Mouse (Mus musculus) thymus, adult 2 months (tissue): Measurements from ENCODE around the gene Msrb3.

Experiments
- CTCF ChIP-seq: fragments of 200-500 bp; IDR thresholded peaks from 2 replicates; pipeline ENCODE4 v1.5.1; 2012; ENCODE audit warnings: mild to moderate bottlenecking, control low read depth, low read length, moderate library complexity, borderline replicate concordance; ENCODE audit not compliant: control insufficient read depth, poor library complexity, insufficient read depth; ENCODE audit errors: extremely low read depth
- POLR2A ChIP-seq: fragments of 200-500 bp; IDR thresholded peaks from 2 replicates; pipeline ENCODE4 v1.6.1; 2012; ENCODE audit warnings: mild to moderate bottlenecking, low read length, control low read depth, moderate library complexity; ENCODE audit not compliant: control insufficient read depth, poor library complexity, insufficient read depth; ENCODE audit errors: extremely low read depth

- TF ChIP-seq CTCF (no peak), POLR2A (no peak)
Observed at GRCm38 (mm10) chr10:120850391-120851195, 48.3 kb downstream of the Msrb3 start.
